Mouse (Mus musculus): ENCODE data around the gene Thada. TPM values are rescaled to one million over a fixed set of nuclear protein-coding genes. Genes with fewer than 3 reads are reported as not detected.
A peak's percentile ranks its signal among the peaks of the same experiment; 100 is the strongest.

The Thada gene
- total and polyA plus RNA-seq, 2 experiments from 2014 or later, result 3.3 to 15.7 TPM

- DNase-seq (ENCODE audit: low spot score), result no peak
- ATAC-seq, result no peak
- WGBS, result 82% methylated on average over 12 of the region's 12 CpGs
Observed at GRCm38 (mm10) chr17:84152976-84153786, 312.8 kb downstream of the Thada start.

GRCm38 (mm10) chr17:84152206-84152975 lies 313.6 kb downstream of the Thada start:
- DNase-seq (ENCODE audit: low spot score) (no peak), ATAC-seq (no peak)
- Histone ChIP-seq H3K4me2 (ENCODE audit: low read depth, low read length) (no peak overlapping the region), H3K9me3 (ENCODE audit: low read length) (no peaks in the 10 kb centered on the region), H3K27me3 (ENCODE audit: insufficient read depth, low read length) (no peaks in the 10 kb centered on the region), H3K9ac (replicated peaks; ENCODE audit: low read length) (no peak overlapping the region), H3K4me3 (ENCODE audit: low read length) (no peak overlapping the region), H3K4me1 (ENCODE audit: insufficient read depth, low read length) (0 out of 2 replicates have a peak, but pooled peaks cover 10% of the 10 kb centered on the region), H3K27ac (no peak overlapping the region), H3K36me3 (ENCODE audit: insufficient read depth, low read length) (no peaks in the 10 kb centered on the region)
- WGBS, result 37% methylated on average over 6 of the region's 6 CpGs
- TF ChIP-seq CTCF (IDR thresholded peaks at IDR 0.05; ENCODE audit: low read depth), result no peak

More at GRCm38 (mm10) chr17:84152976-84153786, 312.8 kb downstream of the Thada start:
- Histone ChIP-seq H3K4me2 (ENCODE audit: low read depth, low read length) (no peak overlapping the region), H3K9me3 (ENCODE audit: low read length) (no peaks in the 10 kb centered on the region), H3K27me3 (ENCODE audit: insufficient read depth, low read length) (no peaks in the 10 kb centered on the region), H3K36me3 (ENCODE audit: insufficient read depth, low read length) (no peaks in the 10 kb centered on the region), H3K27ac (no peak overlapping the region), H3K9ac (replicated peaks; ENCODE audit: low read length) (no peak overlapping the region), H3K4me3 (ENCODE audit: low read length) (no peak overlapping the region), H3K4me1 (ENCODE audit: insufficient read depth, low read length) (0 out of 2 replicates have a peak, but pooled peaks cover 10% of the 10 kb centered on the region)
- TF ChIP-seq CTCF (IDR thresholded peaks at IDR 0.05; ENCODE audit: low read depth), result no peak

- TF ChIP-seq CTCF (IDR thresholded peaks at IDR 0.05; ENCODE audit: low read depth), result no peak
- Histone ChIP-seq H3K36me3 (ENCODE audit: insufficient read depth, low read length) (no peaks in the 10 kb centered on the region), H3K4me2 (ENCODE audit: low read depth, low read length) (no peak overlapping the region), H3K9ac (replicated peaks; ENCODE audit: low read length) (no peak overlapping the region), H3K27ac (no peak overlapping the region), H3K9me3 (ENCODE audit: low read length) (no peaks in the 10 kb centered on the region), H3K4me3 (ENCODE audit: low read length) (no peak overlapping the region), H3K27me3 (ENCODE audit: insufficient read depth, low read length) (no peaks in the 10 kb centered on the region), H3K4me1 (ENCODE audit: insufficient read depth, low read length) (0 out of 2 replicates have a peak, but pooled peaks cover 10% of the 10 kb centered on the region)
- no peak for ATAC-seq
- 74% methylated on average over 6 of the region's 6 CpGs for WGBS
- DNase-seq (ENCODE audit: low spot score), result no peak
Observed at GRCm38 (mm10) chr17:84151306-84151705, 314.7 kb downstream of the Thada start.

- Histone ChIP-seq H3K4me1 (ENCODE audit: insufficient read depth, low read length) (0 out of 2 replicates have a peak, but pooled peaks cover 15% of the 10 kb centered on the region), H3K4me3 (ENCODE audit: low read length) (no peak overlapping the region), H3K27me3 (ENCODE audit: insufficient read depth, low read length) (no peaks in the 10 kb centered on the region), H3K27ac (no peak overlapping the region), H3K36me3 (ENCODE audit: insufficient read depth, low read length) (no peaks in the 10 kb centered on the region), H3K4me2 (ENCODE audit: low read depth, low read length) (no peak overlapping the region), H3K9ac (replicated peaks; ENCODE audit: low read length) (no peak overlapping the region), H3K9me3 (ENCODE audit: low read length) (no peaks in the 10 kb centered on the region)
- no peak for DNase-seq (ENCODE audit: low spot score)
- WGBS, result 52% methylated on average over 8 of the region's 8 CpGs
- no peak for ATAC-seq
- TF ChIP-seq CTCF (IDR thresholded peaks at IDR 0.05; ENCODE audit: low read depth), result no peak
Observed at GRCm38 (mm10) chr17:84150291-84150690, 315.7 kb downstream of the Thada start.

GRCm38 (mm10) chr17:84149566-84149965 lies 316.4 kb downstream of the Thada start:
- WGBS, result 46% methylated on average over 5 of the region's 5 CpGs
- no peak for DNase-seq (ENCODE audit: low spot score)
- Histone ChIP-seq H3K9ac (replicated peaks; ENCODE audit: low read length) (no peak overlapping the region), H3K36me3 (ENCODE audit: insufficient read depth, low read length) (no peaks in the 10 kb centered on the region), H3K4me2 (ENCODE audit: low read depth, low read length) (no peak overlapping the region), H3K4me3 (ENCODE audit: low read length) (no peak overlapping the region), H3K27ac (no peak overlapping the region), H3K27me3 (ENCODE audit: insufficient read depth, low read length) (no peaks in the 10 kb centered on the region), H3K9me3 (ENCODE audit: low read length) (no peaks in the 10 kb centered on the region), H3K4me1 (ENCODE audit: insufficient read depth, low read length) (0 out of 2 replicates have a peak, but pooled peaks cover 15% of the 10 kb centered on the region)
- ATAC-seq, result no peak
- no peak for TF ChIP-seq CTCF (IDR thresholded peaks at IDR 0.05; ENCODE audit: low read depth)

GRCm38 (mm10) chr17:84148499-84149484 lies 317.2 kb downstream of the Thada start:
- Histone ChIP-seq H3K4me2 (ENCODE audit: low read depth, low read length) (no peak overlapping the region), H3K36me3 (ENCODE audit: insufficient read depth, low read length) (no peaks in the 10 kb centered on the region), H3K4me1 (ENCODE audit: insufficient read depth, low read length) (0 out of 2 replicates have a peak, but pooled peaks cover 15% of the 10 kb centered on the region), H3K27ac (peak overlapping the region; percentile 41; the same call in 1 of the 2 replicates), H3K4me3 (ENCODE audit: low read length) (no peak overlapping the region), H3K9ac (replicated peaks; ENCODE audit: low read length) (no peak overlapping the region), H3K27me3 (ENCODE audit: insufficient read depth, low read length) (no peaks in the 10 kb centered on the region), H3K9me3 (ENCODE audit: low read length) (no peaks in the 10 kb centered on the region)
- DNase-seq (ENCODE audit: low spot score), result peak; percentile 80
- TF ChIP-seq CTCF (IDR thresholded peaks at IDR 0.05; ENCODE audit: low read depth), result no peak
- WGBS, result 39% methylated on average over 11 of the region's 11 CpGs
- peak; percentile 78 for ATAC-seq

Measured in hindbrain, postnatal 0 days (tissue).